Mouse (Mus musculus) liver, postnatal 0 days (tissue): ENCODE data around the gene Ctsll3.

Experiments used
- CTCF ChIP-seq: sonication (generic); IDR thresholded peaks from 2 replicates; pipeline ENCODE4 v1.5.1; 2016; ENCODE audit warnings: antibody characterized with exemption, low read depth
- EP300 ChIP-seq: IDR thresholded peaks from 2 replicates; pipeline ENCODE4 v1.6.1; 2016; ENCODE audit warnings: antibody characterized with exemption, low read depth, mild to moderate bottlenecking

- TF ChIP-seq CTCF (0 out of 2 replicates have a peak, but pooled peaks have one; percentile 1), EP300 (no peak)
Observed at GRCm38 (mm10) chr13:60753216-60753615, 49.4 kb downstream of the Ctsll3 start.
